Comparison of ENCODE assay signal across 19 mouse cellular contexts in the genomic region with DNA sequence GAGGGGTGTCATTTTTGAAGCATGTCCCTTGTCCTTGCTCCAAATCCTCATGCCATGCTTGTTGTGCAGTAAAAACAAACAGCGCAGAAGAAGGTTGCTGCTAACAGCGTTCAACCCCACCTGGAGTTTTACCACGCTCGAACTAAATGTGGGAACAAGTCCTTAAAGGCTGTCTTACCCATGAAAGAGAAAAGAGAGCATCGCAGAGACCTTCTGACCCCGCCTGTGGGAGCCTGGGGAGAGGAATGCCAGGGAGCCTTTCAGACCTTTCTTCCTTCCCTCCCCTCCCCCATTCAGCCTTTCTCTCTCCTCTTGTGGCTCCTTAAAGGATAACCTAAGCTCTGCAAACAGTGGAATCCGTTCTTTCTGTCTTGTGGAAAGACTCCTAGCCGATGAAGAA. TPM values are rescaled to one million over a fixed set of nuclear protein-coding genes. Genes with fewer than 3 reads are reported as not detected.
A peak's percentile ranks its signal among the peaks of the same experiment; 100 is the strongest.
DNase-seq lines count a peak whose midpoint lies in the region; ATAC-seq and TF ChIP-seq lines count a peak whose summit lies in the region.
"Had no signal": no experiment of that assay in that cellular context is flagged by ENCODE, and none has a peak within 500 bp of the region (broad histone marks: within the 10 kb centered on the region; RNA-seq: fewer than 3 reads in every experiment).

No protein-coding gene starts in this region.

- no peak for ATAC-seq in lung, embryonic 14.5 days (ENCODE audit: insufficient read depth)
- ATAC-seq in lung, postnatal 0 days: no peak

- in situ Hi-C loops in ES-E14 (cut with MboI; ENCODE audit: low sequenced_read_pairs in 2 of 2, unreplicated experiment in 2 of 2): no loop called here

- intact Hi-C loops in left cerebral cortex, postnatal 4 days (cut with DNase I): no loop called here
- intact Hi-C loops in gastrocnemius, postnatal 36 days (cut with DNase I): no loop called here

- DNase-seq in lung, embryonic 14.5 days: peak; percentile 1
- DNase-seq in lung, postnatal 0 days (ENCODE audit: low spot score): no peak
- no peak for DNase-seq in ES-E14 (ENCODE audit: low read depth, low spot score)
- DNase-seq in embryonic facial prominence, embryonic 10.5 days (ENCODE audit: low spot score): peak; percentile 35
- DNase-seq in left cerebral cortex, postnatal 4 days: no peak
- DNase-seq in gastrocnemius, postnatal 36 days: no peak
- DNase-seq: adrenal gland, postnatal 14 days; cerebellum, adult 2 months; heart, postnatal 14 days; kidney, adult 8-10 months; thymus, adult 2 months had no signal

- TF ChIP-seq EP300 in lung, postnatal 0 days (IDR thresholded peaks at IDR 0.05): no peak

- no peak overlapping the region for H3K9ac ChIP-seq in lung, embryonic 14.5 days
- no peak overlapping the region for H3K9ac ChIP-seq in lung, postnatal 0 days (replicated peaks; ENCODE audit: low read depth)
- H3K9ac ChIP-seq in ES-E14 (ENCODE audit: insufficient read depth, low read depth, low read length, poor library complexity, severe bottlenecking): peak overlapping the region; percentile 60; the same call in 1 of the 2 replicates
- H3K9ac ChIP-seq: forebrain, embryonic 12.5 days; limb, embryonic 15.5 days had no signal

- H3K27ac ChIP-seq in lung, embryonic 14.5 days (ENCODE audit: low read depth): no peak overlapping the region
- H3K27ac ChIP-seq in lung, postnatal 0 days (ENCODE audit: low read length): no peak overlapping the region
- peak overlapping the region; percentile 88; the same call in 1 of the 2 replicates for H3K27ac ChIP-seq in ES-E14 (ENCODE audit: insufficient read depth, low read depth, low read length, poor library complexity, severe bottlenecking)
- peak overlapping the region; percentile 54; the same call in 1 of the 2 replicates for H3K27ac ChIP-seq in embryonic facial prominence, embryonic 10.5 days (replicated peaks)
- H3K27ac ChIP-seq: forebrain, embryonic 12.5 days; limb, embryonic 15.5 days had no signal

- H3K4me1 ChIP-seq in lung, embryonic 14.5 days (ENCODE audit: insufficient read depth): no peaks in the 10 kb centered on the region
- no peaks in the 10 kb centered on the region for H3K4me1 ChIP-seq in lung, postnatal 0 days (ENCODE audit: insufficient read depth, low read depth, low read length)
- H3K4me1 ChIP-seq in E14TG2a.4 (replicated peaks; ENCODE audit: low read depth, low read length): peaks cover 71% of the 10 kb centered on the region
- H3K4me1 ChIP-seq in ES-E14 (ENCODE audit: control insufficient read depth in 2 of 2, insufficient read depth in 2 of 2, low read length in 2 of 2, poor library complexity in 1 of 2): peaks cover 0 to 5% of the 10 kb centered on the region in 2 experiments; a peak in 2 of 4 replicates
- peaks cover 25% of the 10 kb centered on the region for H3K4me1 ChIP-seq in embryonic facial prominence, embryonic 10.5 days
- H3K4me1 ChIP-seq: limb, embryonic 15.5 days had no signal

- no peaks in the 10 kb centered on the region for H3K9me3 ChIP-seq in lung, embryonic 14.5 days (ENCODE audit: low read depth, low read length)
- no peaks in the 10 kb centered on the region for H3K9me3 ChIP-seq in lung, postnatal 0 days (ENCODE audit: low read length)
- H3K9me3 ChIP-seq in E14TG2a.4 (ENCODE audit: low read length) (no peaks in the 10 kb centered on the region), ES-E14 (ENCODE audit: control insufficient read depth, insufficient read depth, low read depth, low read length) (no peaks in the 10 kb centered on the region)
- no peaks in the 10 kb centered on the region for H3K9me3 ChIP-seq in embryonic facial prominence, embryonic 10.5 days
- H3K9me3 ChIP-seq: forebrain, embryonic 12.5 days; limb, embryonic 15.5 days had no signal

- no peaks in the 10 kb centered on the region for H3K36me3 ChIP-seq in lung, embryonic 14.5 days (ENCODE audit: insufficient read depth)
- H3K36me3 ChIP-seq in lung, postnatal 0 days (ENCODE audit: insufficient read depth, low read length): no peaks in the 10 kb centered on the region
- no peaks in the 10 kb centered on the region for H3K36me3 ChIP-seq in E14TG2a.4 (ENCODE audit: insufficient read depth, low read length)
- no peaks in the 10 kb centered on the region for H3K36me3 ChIP-seq in ES-E14 (ENCODE audit: control insufficient read depth, insufficient read depth, low read length, poor library complexity, severe bottlenecking)
- H3K36me3 ChIP-seq in embryonic facial prominence, embryonic 10.5 days (replicated peaks): no peaks in the 10 kb centered on the region
- H3K36me3 ChIP-seq: forebrain, embryonic 12.5 days; limb, embryonic 15.5 days had no signal

- 12% methylated on average over 8 of the region's 8 CpGs for WGBS in lung, embryonic 14.5 days
- 32% methylated on average over 8 of the region's 8 CpGs for WGBS in lung, postnatal 0 days
- 19% methylated on average over 8 of the region's 8 CpGs for WGBS in embryonic facial prominence, embryonic 10.5 days

- no peaks in the 10 kb centered on the region for H3K27me3 ChIP-seq in lung, embryonic 14.5 days (ENCODE audit: insufficient read depth, low read length)
- no peaks in the 10 kb centered on the region for H3K27me3 ChIP-seq in lung, postnatal 0 days (replicated peaks; ENCODE audit: insufficient read depth, low read length)
- H3K27me3 ChIP-seq in E14TG2a.4 (ENCODE audit: insufficient read depth, low read length): no peaks in the 10 kb centered on the region
- no peaks in the 10 kb centered on the region; the same call in 1 of the 2 replicates for H3K27me3 ChIP-seq in embryonic facial prominence, embryonic 10.5 days (replicated peaks; ENCODE audit: low read depth, poor library complexity, severe bottlenecking)
- H3K27me3 ChIP-seq: forebrain, embryonic 12.5 days had no signal

- no peak overlapping the region for H3K4me2 ChIP-seq in lung, embryonic 14.5 days
- H3K4me2 ChIP-seq in lung, postnatal 0 days (replicated peaks; ENCODE audit: low read depth, low read length): no peak overlapping the region
- H3K4me2 ChIP-seq: forebrain, embryonic 12.5 days; heart, embryonic 11.5 days; limb, embryonic 15.5 days had no signal

- H3K4me3 ChIP-seq in lung, embryonic 14.5 days (ENCODE audit: low read depth, low read length): no peak overlapping the region
- no peak overlapping the region for H3K4me3 ChIP-seq in lung, postnatal 0 days (ENCODE audit: low read depth, low read length)
- 0 out of 2 replicates have a peak overlapping the region, but pooled peaks have one; percentile 20 for H3K4me3 ChIP-seq in E14TG2a.4 (replicated peaks; ENCODE audit: low read length)
- H3K4me3 ChIP-seq in ES-E14 (ENCODE audit: insufficient read depth in 1 of 2, low read depth in 1 of 2, low read length in 2 of 2, poor library complexity in 1 of 2, severe bottlenecking in 1 of 2): no peak overlapping the region
- no peak overlapping the region for H3K4me3 ChIP-seq in embryonic facial prominence, embryonic 10.5 days
- H3K4me3 ChIP-seq: forebrain, embryonic 12.5 days; limb, embryonic 15.5 days had no signal

- no peak for TF ChIP-seq CTCF in lung, embryonic 14.5 days (IDR thresholded peaks at IDR 0.05; ENCODE audit: low read depth)
- TF ChIP-seq CTCF in lung, postnatal 0 days (IDR thresholded peaks at IDR 0.05): no peak
- TF ChIP-seq CTCF in E14TG2a.4 (conservative IDR thresholded peaks at IDR 0.05; ENCODE audit: low read length): no peak

TF ChIP-seq in ES-E14, 5 proteins besides CTCF, POLR2A, EP300 and RAD21:
- TF ChIP-seq ZNF384 (IDR thresholded peaks at IDR 0.05; ENCODE audit: low read depth, low read length) (no peak), MAFK (IDR thresholded peaks at IDR 0.05; ENCODE audit: insufficient read depth, low read depth, low read length) (no peak), HCFC1 (IDR thresholded peaks at IDR 0.05; ENCODE audit: borderline replicate concordance, insufficient read depth, low read length) (no peak), CHD2 (IDR thresholded peaks at IDR 0.05; ENCODE audit: low read depth, low read length) (no peak), ZC3H11A (IDR thresholded peaks at IDR 0.05; ENCODE audit: borderline replicate concordance, low read depth, low read length) (no peak)
TF ChIP-seq in ES-E14: peak in this region for 0.

RNA-seq across cellular contexts. Expression of gene Ccdc160, which starts 4.8 kb away (rescaled TPM):
- polyA plus RNA-seq in lung, embryonic 14.5 days (2014; fragmentation: Nextera tagmentation; extraction: Ambion mirVana): 1.9 and 2.7 TPM in 2 replicates
- 2.5 and 3.0 TPM in 2 replicates for polyA plus RNA-seq in lung, postnatal 0 days (2015; fragmentation: Nextera tagmentation; extraction: Ambion mirVana)
- total RNA-seq in ES-E14 (2012; rRNA removed): 3.4 and 4.3 TPM in 2 replicates
- 5.0 and 5.8 TPM in 2 replicates for polyA plus RNA-seq in embryonic facial prominence, embryonic 10.5 days (2016; fragmentation: Nextera tagmentation; extraction: Ambion mirVana)
- total RNA-seq in left cerebral cortex, postnatal 4 days (2021): 1 to 10 TPM; 2.8 to 3.2 TPM
- under 1 TPM in 1 of 2 experiments, not detected in 1; 0.17 TPM for total RNA-seq in gastrocnemius, postnatal 36 days (2021)
- total RNA-seq: monocyte, adult 5-6 weeks; neutrophil, adult 5-6 weeks had no signal
- polyA plus RNA-seq: C2C12; large intestine, adult 2 months; thymus, adult 2 months had no signal

Comparison
In these comparisons a context has a peak if more than half of its experiments do, and no peak if none do; other contexts are left out.
1. DNase-seq: peak in lung, embryonic 14.5 days (single experiment) and embryonic facial prominence, embryonic 10.5 days (single experiment); none in lung, postnatal 0 days (single experiment), ES-E14 (single experiment), left cerebral cortex, postnatal 4 days (single experiment) and gastrocnemius, postnatal 36 days (0 of 2).
2. H3K27ac ChIP-seq: peak in ES-E14 (single experiment) and embryonic facial prominence, embryonic 10.5 days (single experiment); none in lung, embryonic 14.5 days (single experiment) and lung, postnatal 0 days (single experiment).